In the genomic region with DNA sequence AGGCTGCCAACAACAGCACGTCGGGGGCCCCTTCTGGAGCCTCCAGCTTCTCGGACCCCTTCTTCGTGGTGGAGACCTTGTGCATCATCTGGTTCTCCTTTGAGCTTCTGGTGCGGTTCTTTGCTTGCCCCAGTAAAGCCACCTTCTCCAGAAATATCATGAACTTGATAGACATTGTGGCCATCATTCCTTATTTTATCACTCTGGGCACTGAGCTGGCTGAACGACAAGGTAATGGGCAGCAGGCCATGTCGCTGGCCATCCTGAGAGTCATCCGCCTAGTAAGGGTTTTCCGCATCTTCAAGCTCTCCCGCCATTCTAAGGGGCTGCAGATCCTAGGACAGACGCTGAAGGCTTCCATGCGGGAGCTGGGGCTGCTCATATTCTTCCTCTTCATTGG, we compare ENCODE assay signal across 8 mouse cellular contexts. TPM values are rescaled to one million over a fixed set of nuclear protein-coding genes. Genes with fewer than 3 reads are reported as not detected.
A peak's percentile ranks its signal among the peaks of the same experiment; 100 is the strongest.
DNase-seq lines count a peak whose midpoint lies in the region; ATAC-seq and TF ChIP-seq lines count a peak whose summit lies in the region.

No protein-coding gene starts in this region.

- 44% methylated on average over 12 of the region's 12 CpGs for WGBS in heart, embryonic 16.5 days
- 35% methylated on average over 12 of the region's 12 CpGs for WGBS in liver, postnatal 0 days (ENCODE audit: insufficient replicate concordance)

- TF ChIP-seq EP300 in liver, postnatal 0 days (IDR thresholded peaks at IDR 0.05; ENCODE audit: low read depth) = no peak

- H3K9me3 ChIP-seq in megakaryocyte, embryonic 14.5 days = no peaks in the 10 kb centered on the region
- H3K9me3 ChIP-seq in heart, embryonic 16.5 days (replicated peaks; ENCODE audit: control insufficient read depth, low read length) = no peaks in the 10 kb centered on the region
- H3K9me3 ChIP-seq in liver, postnatal 0 days (ENCODE audit: low read length) = no peaks in the 10 kb centered on the region

- peaks cover 48% of the 10 kb centered on the region for H3K4me1 ChIP-seq in megakaryocyte, embryonic 14.5 days
- peaks cover 6% of the 10 kb centered on the region for H3K4me1 ChIP-seq in heart, embryonic 16.5 days (ENCODE audit: control insufficient read depth, insufficient read depth, low read length)
- peaks cover 8% of the 10 kb centered on the region for H3K4me1 ChIP-seq in liver, postnatal 0 days (ENCODE audit: insufficient read depth)

- no peak for TF ChIP-seq CTCF in liver, postnatal 0 days (IDR thresholded peaks at IDR 0.05; ENCODE audit: low read depth)

- peaks cover 55% of the 10 kb centered on the region for H3K36me3 ChIP-seq in megakaryocyte, embryonic 14.5 days (replicated peaks; ENCODE audit: low read length)
- H3K36me3 ChIP-seq in heart, embryonic 16.5 days (ENCODE audit: control insufficient read depth, insufficient read depth) = no peaks in the 10 kb centered on the region
- H3K36me3 ChIP-seq in liver, postnatal 0 days (replicated peaks; ENCODE audit: insufficient read depth, low read length) = no peaks in the 10 kb centered on the region

- no peak for ATAC-seq in cerebellum, adult (ENCODE audit: insufficient number of reproducible peaks, low FRiP score, low TSS enrichment)
- ATAC-seq in megakaryocyte, adult 5-6 weeks (ENCODE audit: poor library complexity, severe bottlenecking) = no peak
- no peak for ATAC-seq in heart, embryonic 16.5 days (replicated peaks; ENCODE audit: extremely low read depth, insufficient read depth, low FRiP score)
- ATAC-seq in liver, postnatal 0 days = no peak
- no peak for ATAC-seq in frontal cortex, adult (ENCODE audit: low TSS enrichment)

- no peaks in the 10 kb centered on the region for H3K27me3 ChIP-seq in megakaryocyte, embryonic 14.5 days (replicated peaks)
- peaks cover 17% of the 10 kb centered on the region for H3K27me3 ChIP-seq in heart, embryonic 16.5 days (ENCODE audit: control insufficient read depth, insufficient read depth, low read length)
- peaks cover 37% of the 10 kb centered on the region for H3K27me3 ChIP-seq in liver, postnatal 0 days (ENCODE audit: insufficient read depth, low read length)

- peak; percentile 9 for DNase-seq in cerebellum, adult 11-12 months
- peak; percentile 11 for DNase-seq in liver, postnatal 0 days
- DNase-seq in urinary bladder, postnatal 14 days (ENCODE audit: low spot score) = no peak

- H3K4me2 ChIP-seq in heart, embryonic 16.5 days (ENCODE audit: low read depth, low read length) = peak overlapping the region; percentile 99
- H3K4me2 ChIP-seq in liver, postnatal 0 days (ENCODE audit: low read depth, low read length) = peak overlapping the region; percentile 89

- peak overlapping the region; percentile 98 for H3K4me3 ChIP-seq in megakaryocyte, embryonic 14.5 days (replicated peaks)
- peak overlapping the region; percentile 79 for H3K4me3 ChIP-seq in heart, embryonic 16.5 days (ENCODE audit: low read length)
- H3K4me3 ChIP-seq in liver, postnatal 0 days (ENCODE audit: low read depth, low read length) = peak overlapping the region; percentile 63

- H3K27ac ChIP-seq in heart, embryonic 16.5 days (ENCODE audit: low read length) = no peak overlapping the region
- 0 out of 2 replicates have a peak overlapping the region, but pooled peaks have one; percentile 5 for H3K27ac ChIP-seq in liver, postnatal 0 days (ENCODE audit: low read depth)

- H3K9ac ChIP-seq in heart, embryonic 16.5 days (ENCODE audit: low read length) = peak overlapping the region; percentile 79
- no peak overlapping the region for H3K9ac ChIP-seq in liver, postnatal 0 days (replicated peaks)

RNA-seq across cellular contexts. Expression of a gene that starts 1.1 kb away (rescaled TPM):
- polyA plus RNA-seq in megakaryocyte, embryonic 14.5 days (2012; ENCODE audit: insufficient read depth, low replicate concordance) = 9.2 and 16.7 TPM in 2 replicates
- 13.3 and 17.4 TPM in 2 replicates for total RNA-seq in megakaryocyte, adult 5-6 weeks (2015)
- 5.6 and 6.9 TPM in 2 replicates for total RNA-seq in megakaryocyte, adult 5-6 weeks (2017)
- 1.7 and 3.0 TPM in 2 replicates for polyA plus RNA-seq in heart, embryonic 16.5 days (2015; fragmentation: Nextera tagmentation; extraction: Ambion mirVana)
- polyA plus RNA-seq in liver, postnatal 0 days (2015; fragmentation: Nextera tagmentation; extraction: Ambion mirVana) = 1.2 TPM in 2 replicates
